Mouse (Mus musculus) bone marrow, adult 2 months (tissue): ENCODE measurements around the gene D130040H23Rik.

Source experiments
- CTCF ChIP-seq: fragments of 200-500 bp; IDR thresholded peaks from 2 replicates; pipeline ENCODE4 v1.5.1; 2011; ENCODE audit warnings: low read length, control low read depth; ENCODE audit not compliant: control insufficient read depth, insufficient read depth
- POLR2A ChIP-seq: fragments of 200-500 bp; IDR thresholded peaks from 2 replicates; pipeline ENCODE4 v1.6.1; 2011; ENCODE audit warnings: low read depth, mild to moderate bottlenecking, control low read depth, low read length, borderline replicate concordance; ENCODE audit not compliant: control insufficient read depth

DNA sequence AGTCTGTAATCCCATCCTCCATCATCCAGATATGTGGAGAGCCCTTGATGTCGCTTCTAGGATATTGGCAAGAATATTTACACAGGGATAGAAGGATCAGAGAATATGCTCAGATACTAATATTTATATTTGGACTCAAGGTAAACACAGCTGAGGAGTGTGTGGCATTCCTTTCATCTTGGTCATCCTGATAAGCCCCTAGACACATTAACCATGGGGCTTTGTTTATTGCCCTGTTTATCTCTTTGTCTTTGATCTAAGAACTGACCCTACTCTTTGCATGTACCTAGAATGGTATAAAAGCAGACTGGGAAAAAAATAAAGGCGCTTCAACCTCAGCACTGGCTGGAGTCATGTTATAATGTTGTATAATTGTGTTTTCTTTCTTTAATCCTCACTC, 28.3 kb upstream of the D130040H23Rik start:
- TF ChIP-seq CTCF (no peak), POLR2A (no peak)
